Mouse (Mus musculus) urinary bladder, postnatal 4 days (tissue): ENCODE results near the gene Senp5.
A peak's percentile ranks its signal among the peaks of the same experiment; 100 is the strongest.

Experiments used
- DNase-seq, 2 experiments: peaks; one replicate each; pipeline ENCODE4 v3.0.0; 2021 to 2022; ENCODE audit warnings: low spot score in 2 of 2

The Senp5 gene

GRCm38 (mm10) chr16:31940586-31940985 lies 62.5 kb downstream of the Senp5 start:
- no peak for DNase-seq

- DNase-seq, result no peak
Measured at GRCm38 (mm10) chr16:31938856-31939255, 64.2 kb downstream of the Senp5 start.

- DNase-seq, result no peak
Measured at GRCm38 (mm10) chr16:31936568-31936967, 66.5 kb downstream of the Senp5 start.

GRCm38 (mm10) chr16:31935091-31935979 lies 67.8 kb downstream of the Senp5 start:
- DNase-seq, result no peak

- no peak for DNase-seq
Measured at GRCm38 (mm10) chr16:31934550-31935010, 68.5 kb downstream of the Senp5 start.

- peak in 1 of 2 experiments; percentile 47 for DNase-seq
Measured at GRCm38 (mm10) chr16:31933751-31934549, 69.1 kb downstream of the Senp5 start, which contains the start of gene Pigz. TSS of gene Pigz (plus strand) at chr16:31933851.

GRCm38 (mm10) chr16:31932840-31933697 lies 70.0 kb downstream of the Senp5 start:
- peak; percentile 87 to 89 for DNase-seq

GRCm38 (mm10) chr16:31932255-31932654 lies 70.8 kb downstream of the Senp5 start:
- no peak for DNase-seq

- DNase-seq, result no peak
Measured at GRCm38 (mm10) chr16:31931330-31931729, 71.8 kb downstream of the Senp5 start.

- DNase-seq, result no peak
Measured at GRCm38 (mm10) chr16:31927412-31927811, 75.7 kb downstream of the Senp5 start.

- DNase-seq, result no peak
Measured at GRCm38 (mm10) chr16:31926547-31927182, 76.4 kb downstream of the Senp5 start.

GRCm38 (mm10) chr16:31926091-31926490 lies 77.0 kb downstream of the Senp5 start:
- no peak for DNase-seq

GRCm38 (mm10) chr16:31924368-31924767 lies 78.7 kb downstream of the Senp5 start:
- no peak for DNase-seq

GRCm38 (mm10) chr16:31918248-31918724 lies 84.8 kb downstream of the Senp5 start:
- DNase-seq, result peak; percentile 47 to 77

- no peak for DNase-seq
Measured at GRCm38 (mm10) chr16:31917776-31918175, 85.3 kb downstream of the Senp5 start.

GRCm38 (mm10) chr16:31910281-31910847 lies 92.7 kb downstream of the Senp5 start:
- DNase-seq, result no peak
